In genomic region chr9:104306734-104307133, GRCm38 (mm10) we compare ENCODE assay signal across 7 mouse cellular contexts. TPM values are rescaled to one million over a fixed set of nuclear protein-coding genes. Genes with fewer than 3 reads are reported as not detected.
A peak's percentile ranks its signal among the peaks of the same experiment; 100 is the strongest.
DNase-seq lines count a peak whose midpoint lies in the region; TF ChIP-seq lines count a peak whose summit lies in the region.

No protein-coding gene starts in this region.

- no peak overlapping the region for H3K4me3 ChIP-seq in layer of hippocampus, adult 2 months

- peak; percentile 59 for DNase-seq in CD4-positive helper T cell, adult 2 months (ENCODE audit: low read depth, low spot score)
- peak; percentile 44 for DNase-seq in MEL-GATA-1-ER (ENCODE audit: extremely low read depth, low read depth)
- DNase-seq in cerebellum, adult 8-10 months = peak; percentile 49
- DNase-seq in gastrocnemius, adult 8-10 months (ENCODE audit: low spot score in 2 of 2) = peak; percentile 30 to 32
- peak; percentile 75 to 80 for DNase-seq in layer of hippocampus, adult 2 months (ENCODE audit: low spot score in 2 of 2)
- DNase-seq in lung, postnatal 14 days = peak; percentile 74
- peak; percentile 44 for DNase-seq in spleen, adult 12 weeks (ENCODE audit: low spot score)

- TF ChIP-seq CTCF in layer of hippocampus, adult 2 months (conservative IDR thresholded peaks at IDR 0.05) = peak; percentile 96

- H3K27ac ChIP-seq in layer of hippocampus, adult 2 months = no peak overlapping the region

RNA-seq across cellular contexts. Expression of gene Acpp, which starts 30.8 kb away (rescaled TPM):
- under 1 TPM in 1 of 4 experiments, not detected in 3; 0.21 TPM for total RNA-seq in gastrocnemius, adult 8-10 months (2022)
- total RNA-seq in layer of hippocampus, adult 2 months (2021) = under 1 TPM in 1 of 2 experiments, not detected in 1; 0.76 TPM

RNA-seq across cellular contexts. Expression of gene Dnajc13, which starts 44.0 kb away (rescaled TPM):
- 10 to 100 TPM; 25.5 to 31.4 (median 28.0) TPM for total RNA-seq in gastrocnemius, adult 8-10 months (2022)
- total RNA-seq in layer of hippocampus, adult 2 months (2021) = 10 to 100 TPM; 58.0 to 61.0 TPM
